Mouse (Mus musculus) G1E (cell line): ENCODE data around the gene Sephs2.

Experiments used
- CTCF ChIP-seq: IDR thresholded peaks from 2 replicates; pipeline ENCODE4 v1.5.1; 2012; ENCODE audit warnings: low read depth, low read length, inconsistent platforms, mixed read lengths
- POLR2AphosphoS5 ChIP-seq: IDR thresholded peaks from 2 replicates; pipeline ENCODE4 v1.6.1; 2012; ENCODE audit warnings: low read depth, low read length, inconsistent platforms; ENCODE audit not compliant: insufficient replicate concordance
- TAL1 ChIP-seq: conservative IDR thresholded peaks from 2 replicates; pipeline ENCODE4 v1.6.1; 2012; ENCODE audit warnings: low read depth, low read length, inconsistent platforms, mixed read lengths

DNA sequence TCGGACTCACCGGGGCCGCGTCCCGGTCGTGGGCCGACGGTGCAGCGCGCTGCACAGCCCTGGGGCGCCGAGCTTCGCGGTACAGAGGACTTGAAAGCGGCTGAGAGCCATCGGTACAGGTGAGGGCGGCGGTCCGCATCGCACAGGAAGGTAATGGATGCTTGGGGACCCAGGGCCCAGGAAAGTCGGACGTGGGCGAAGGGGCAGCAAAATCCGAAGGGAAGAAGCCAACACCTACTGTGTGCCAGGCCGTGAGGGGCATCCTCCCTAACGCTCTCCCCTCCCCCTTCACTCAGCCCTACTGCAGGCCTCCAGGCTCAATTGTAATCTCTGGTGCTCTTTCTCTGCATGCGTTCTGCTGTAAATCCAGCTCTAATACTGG is 40.5 kb downstream of the Sephs2 start:
- TF ChIP-seq POLR2AphosphoS5 (no peak), TAL1 (no peak), CTCF (no peak)
